Mouse (Mus musculus) midbrain, embryonic 16.5 days (tissue): ENCODE measurements around the gene Ptprg. TPM values are rescaled to one million over a fixed set of nuclear protein-coding genes. Genes with fewer than 3 reads are reported as not detected.

Experiments used
- ATAC-seq: fragments of 200-750 bp; cut with Nextera tagmentation; 2 replicates; pipeline ENCODE4 v1.8.0; 2017; ENCODE audit warnings: moderate TSS enrichment
- H3K27ac ChIP-seq: fragments of 300-500 bp; sonication (generic); 2 replicates; pipeline ENCODE4 v1.5.1; 2014; ENCODE audit warnings: mild to moderate bottlenecking, low read length, mixed read lengths
- H3K27me3 ChIP-seq: fragments of 300-500 bp; sonication (generic); 2 replicates; pipeline ENCODE4 v1.6.1; 2014; ENCODE audit warnings: low read depth, low read length, mixed read lengths; ENCODE audit not compliant: control insufficient read depth, insufficient read depth
- H3K36me3 ChIP-seq: fragments of 300-500 bp; sonication (generic); 2 replicates; pipeline ENCODE4 v1.6.1; 2014; ENCODE audit warnings: mild to moderate bottlenecking, low read length, moderate library complexity, mixed read lengths; ENCODE audit not compliant: control insufficient read depth, insufficient read depth
- H3K4me1 ChIP-seq: fragments of 300-500 bp; sonication (generic); 2 replicates; pipeline ENCODE4 v1.6.1; 2014; ENCODE audit warnings: mild to moderate bottlenecking, low read length, mixed read lengths; ENCODE audit not compliant: control insufficient read depth, insufficient read depth
- H3K4me2 ChIP-seq: fragments of 300-500 bp; sonication (generic); 2 replicates; pipeline ENCODE4 v1.6.1; 2014; ENCODE audit warnings: mild to moderate bottlenecking, low read length, mixed read lengths
- H3K4me3 ChIP-seq: fragments of 300-500 bp; sonication (generic); 2 replicates; pipeline ENCODE4 v1.5.1; 2014; ENCODE audit warnings: low read depth, mild to moderate bottlenecking, low read length, moderate library complexity, mixed read lengths
- H3K9ac ChIP-seq: fragments of 300-500 bp; sonication (generic); 2 replicates; pipeline ENCODE4 v1.6.1; 2014; ENCODE audit warnings: low read depth, low read length, mixed read lengths
- H3K9me3 ChIP-seq: fragments of 300-500 bp; sonication (generic); replicated peaks from 2 replicates; pipeline ENCODE4 v1.6.1; 2014; ENCODE audit warnings: mild to moderate bottlenecking, low read length, mixed read lengths; ENCODE audit not compliant: control insufficient read depth, poor library complexity, severe bottlenecking
- WGBS: fragments of 180-500 bp; shearing (Covaris S2); extraction: QIAGEN DNeasy Blood & Tissue Kit; methylation state at CpG from one replicate; pipeline ENCODE4 v1.1.7; 2014; 5-methylcytosine and 5-hydroxymethylcytosine counted together
- polyA plus RNA-seq: library from polyadenylated mRNA; unstranded; fragments of >200 nt; fragmentation: Nextera tagmentation; extraction: Ambion mirVana; gene quantifications from 2 replicates; pipeline ENCODE4 v1.2.1, GENCODE M21; 2015

Ptprg gene
- polyA plus RNA-seq, 1 experiment from 2014 or later = 37.6 TPM

GRCm38 (mm10) chr14:12070856-12071465 is 517.6 kb downstream of the Ptprg start:
- Histone ChIP-seq H3K27me3 (no peaks in the 10 kb centered on the region), H3K4me3 (no peak overlapping the region), H3K27ac (no peak overlapping the region), H3K4me2 (no peak overlapping the region), H3K9me3 (no peaks in the 10 kb centered on the region), H3K36me3 (no peaks in the 10 kb centered on the region), H3K4me1 (no peaks in the 10 kb centered on the region), H3K9ac (no peak overlapping the region)
- 72% methylated on average over 7 of the region's 7 CpGs for WGBS
- no peak for ATAC-seq

- H3K36me3 ChIP-seq = no peaks in the 10 kb centered on the region
- H3K27ac ChIP-seq = no peak overlapping the region
- no peak overlapping the region for H3K9ac ChIP-seq
- H3K4me1 ChIP-seq = no peaks in the 10 kb centered on the region
- WGBS = 84% methylated on average over 7 of the region's 7 CpGs
- no peaks in the 10 kb centered on the region for H3K27me3 ChIP-seq
- no peak overlapping the region for H3K4me2 ChIP-seq
- no peak overlapping the region for H3K4me3 ChIP-seq
- no peak for ATAC-seq
- no peaks in the 10 kb centered on the region for H3K9me3 ChIP-seq
Measured at GRCm38 (mm10) chr14:12072026-12072861, 518.9 kb downstream of the Ptprg start.

DNA sequence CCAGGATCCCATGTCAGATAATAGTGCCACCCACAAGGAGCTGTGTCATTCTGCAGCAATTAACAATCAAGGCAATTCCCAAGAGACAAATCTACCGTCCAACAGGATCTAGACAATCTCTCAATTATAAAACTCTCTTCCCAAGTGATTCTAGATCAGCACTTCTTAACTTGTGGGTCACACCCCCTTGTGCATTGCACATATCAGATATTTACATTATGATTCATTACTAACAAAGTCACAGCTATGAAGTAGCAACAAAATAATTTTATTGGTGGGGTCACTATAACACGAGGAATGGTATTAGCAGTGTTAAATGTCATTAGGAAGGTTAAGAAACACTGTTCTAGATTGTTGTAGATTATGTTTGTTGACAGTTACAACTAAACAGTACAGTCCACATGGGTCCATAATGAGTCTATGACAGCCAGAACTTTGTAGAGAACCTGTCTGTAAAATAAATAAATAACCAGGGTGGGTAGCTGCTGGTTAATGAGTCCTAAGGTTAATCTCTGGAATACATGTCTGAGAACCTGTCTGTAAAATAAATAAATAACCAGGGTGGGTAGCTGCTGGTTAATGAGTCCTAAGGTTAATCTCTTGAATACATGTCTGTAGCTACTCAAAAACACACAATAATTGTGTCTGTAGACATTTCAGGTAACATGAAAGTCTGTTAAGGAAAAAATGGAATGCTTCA is 520.2 kb downstream of the Ptprg start:
- WGBS = 82% methylated on average over 2 of the region's 2 CpGs
- no peaks in the 10 kb centered on the region for H3K27me3 ChIP-seq
- no peak overlapping the region for H3K4me3 ChIP-seq
- H3K36me3 ChIP-seq = no peaks in the 10 kb centered on the region
- no peaks in the 10 kb centered on the region for H3K4me1 ChIP-seq
- no peaks in the 10 kb centered on the region for H3K9me3 ChIP-seq
- ATAC-seq = no peak
- no peak overlapping the region for H3K4me2 ChIP-seq
- no peak overlapping the region for H3K9ac ChIP-seq
- H3K27ac ChIP-seq = no peak overlapping the region

DNA sequence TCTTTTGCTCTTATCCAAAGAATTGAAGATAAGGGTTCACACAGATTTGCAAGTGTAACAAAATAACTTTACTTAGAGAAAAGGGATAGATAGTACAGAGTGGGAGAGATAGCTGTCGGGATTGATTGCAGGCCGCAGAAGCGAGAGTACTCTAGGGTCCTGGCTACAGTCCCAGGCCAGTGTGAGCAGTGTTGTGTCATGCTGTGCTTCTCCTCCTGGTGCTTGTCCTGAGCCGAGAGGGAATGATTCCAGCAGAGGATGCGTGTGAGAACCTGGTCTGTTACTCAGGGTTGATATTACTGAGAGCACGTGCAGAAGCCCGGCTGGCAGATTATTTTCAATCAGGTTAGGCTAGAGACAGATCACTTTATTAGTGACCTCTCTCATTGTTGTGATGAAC is 523.9 kb downstream of the Ptprg start:
- H3K36me3 ChIP-seq = no peaks in the 10 kb centered on the region
- WGBS = 87% methylated on average over 7 of the region's 7 CpGs
- ATAC-seq = no peak
- no peaks in the 10 kb centered on the region for H3K27me3 ChIP-seq
- H3K9me3 ChIP-seq = no peaks in the 10 kb centered on the region
- H3K4me2 ChIP-seq = no peak overlapping the region
- H3K4me3 ChIP-seq = no peak overlapping the region
- H3K27ac ChIP-seq = no peak overlapping the region
- H3K9ac ChIP-seq = no peak overlapping the region
- H3K4me1 ChIP-seq = peaks cover 5% of the 10 kb centered on the region

GRCm38 (mm10) chr14:12079250-12079649 is 525.9 kb downstream of the Ptprg start:
- no peak overlapping the region for H3K27ac ChIP-seq
- no peak overlapping the region for H3K4me2 ChIP-seq
- no peak for ATAC-seq
- peaks cover 11% of the 10 kb centered on the region for H3K4me1 ChIP-seq
- no peaks in the 10 kb centered on the region for H3K9me3 ChIP-seq
- no peak overlapping the region for H3K9ac ChIP-seq
- 71% methylated on average over 6 of the region's 6 CpGs for WGBS
- no peak overlapping the region for H3K4me3 ChIP-seq
- H3K27me3 ChIP-seq = no peaks in the 10 kb centered on the region
- H3K36me3 ChIP-seq = no peaks in the 10 kb centered on the region

GRCm38 (mm10) chr14:12079833-12080401 is 526.6 kb downstream of the Ptprg start:
- H3K4me1 ChIP-seq = peaks cover 11% of the 10 kb centered on the region
- H3K27me3 ChIP-seq = no peaks in the 10 kb centered on the region
- no peak overlapping the region for H3K27ac ChIP-seq
- no peak for ATAC-seq
- WGBS = 15% methylated on average over 4 of the region's 4 CpGs
- H3K4me2 ChIP-seq = no peak overlapping the region
- H3K9me3 ChIP-seq = no peaks in the 10 kb centered on the region
- H3K4me3 ChIP-seq = no peak overlapping the region
- no peaks in the 10 kb centered on the region for H3K36me3 ChIP-seq
- no peak overlapping the region for H3K9ac ChIP-seq

GRCm38 (mm10) chr14:12082131-12082921 is 529.0 kb downstream of the Ptprg start:
- H3K4me1 ChIP-seq = peaks cover 23% of the 10 kb centered on the region
- H3K4me2 ChIP-seq = no peak overlapping the region
- ATAC-seq = peak; percentile 36; the same call in 1 of the 2 replicates
- H3K27me3 ChIP-seq = no peaks in the 10 kb centered on the region
- no peak overlapping the region for H3K4me3 ChIP-seq
- H3K9ac ChIP-seq = no peak overlapping the region
- H3K9me3 ChIP-seq = no peaks in the 10 kb centered on the region
- 16% methylated on average over 6 of the region's 6 CpGs for WGBS
- H3K27ac ChIP-seq = 0 out of 2 replicates have a peak overlapping the region, but pooled peaks have one; percentile 5
- no peaks in the 10 kb centered on the region for H3K36me3 ChIP-seq

DNA sequence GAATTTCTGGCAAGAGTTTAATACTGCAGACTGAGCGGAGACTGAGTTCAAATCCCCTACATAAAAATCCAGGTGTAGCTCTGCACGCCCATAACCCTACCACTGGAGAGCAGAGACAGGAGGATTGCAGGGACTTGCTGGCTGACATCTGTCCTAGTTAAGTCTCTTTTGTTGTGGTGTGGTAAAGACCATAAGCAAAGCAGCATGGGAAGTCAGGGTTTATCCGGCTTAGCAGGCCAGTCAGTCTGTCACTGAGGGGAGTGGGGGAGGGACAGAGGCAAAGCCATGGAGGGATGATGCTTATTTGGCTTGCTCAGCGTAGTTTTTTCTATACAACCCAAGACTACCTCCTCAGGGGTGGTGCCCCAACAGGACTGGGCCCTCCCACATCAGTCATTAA is 530.7 kb downstream of the Ptprg start:
- no peaks in the 10 kb centered on the region for H3K36me3 ChIP-seq
- 52% methylated on average over 4 of the region's 4 CpGs for WGBS
- H3K4me1 ChIP-seq = peaks cover 23% of the 10 kb centered on the region
- H3K27me3 ChIP-seq = no peaks in the 10 kb centered on the region
- H3K9ac ChIP-seq = no peak overlapping the region
- H3K27ac ChIP-seq = no peak overlapping the region
- no peak overlapping the region for H3K4me3 ChIP-seq
- no peak for ATAC-seq
- no peak overlapping the region for H3K4me2 ChIP-seq
- no peaks in the 10 kb centered on the region for H3K9me3 ChIP-seq
